Mouse (Mus musculus): ENCODE data around the gene Gucy2d.

Gucy2d gene

GRCm38 (mm10) chr7:98439956-98440466 lies at the start of gene Gucy2d:
Gene Gucy2d, plus strand, starts transcription at chr7:98440416.
- no peak for DNase-seq

- no peak for DNase-seq
These were observed 49.7 kb upstream of the Gucy2d start for GRCm38 (mm10) chr7:98390486-98390885.

- no peak for DNase-seq
These were observed 48.8 kb upstream of the Gucy2d start for GRCm38 (mm10) chr7:98391351-98391936.

GRCm38 (mm10) chr7:98392466-98393201 lies 47.6 kb upstream of the Gucy2d start:
- no peak for DNase-seq

DNA sequence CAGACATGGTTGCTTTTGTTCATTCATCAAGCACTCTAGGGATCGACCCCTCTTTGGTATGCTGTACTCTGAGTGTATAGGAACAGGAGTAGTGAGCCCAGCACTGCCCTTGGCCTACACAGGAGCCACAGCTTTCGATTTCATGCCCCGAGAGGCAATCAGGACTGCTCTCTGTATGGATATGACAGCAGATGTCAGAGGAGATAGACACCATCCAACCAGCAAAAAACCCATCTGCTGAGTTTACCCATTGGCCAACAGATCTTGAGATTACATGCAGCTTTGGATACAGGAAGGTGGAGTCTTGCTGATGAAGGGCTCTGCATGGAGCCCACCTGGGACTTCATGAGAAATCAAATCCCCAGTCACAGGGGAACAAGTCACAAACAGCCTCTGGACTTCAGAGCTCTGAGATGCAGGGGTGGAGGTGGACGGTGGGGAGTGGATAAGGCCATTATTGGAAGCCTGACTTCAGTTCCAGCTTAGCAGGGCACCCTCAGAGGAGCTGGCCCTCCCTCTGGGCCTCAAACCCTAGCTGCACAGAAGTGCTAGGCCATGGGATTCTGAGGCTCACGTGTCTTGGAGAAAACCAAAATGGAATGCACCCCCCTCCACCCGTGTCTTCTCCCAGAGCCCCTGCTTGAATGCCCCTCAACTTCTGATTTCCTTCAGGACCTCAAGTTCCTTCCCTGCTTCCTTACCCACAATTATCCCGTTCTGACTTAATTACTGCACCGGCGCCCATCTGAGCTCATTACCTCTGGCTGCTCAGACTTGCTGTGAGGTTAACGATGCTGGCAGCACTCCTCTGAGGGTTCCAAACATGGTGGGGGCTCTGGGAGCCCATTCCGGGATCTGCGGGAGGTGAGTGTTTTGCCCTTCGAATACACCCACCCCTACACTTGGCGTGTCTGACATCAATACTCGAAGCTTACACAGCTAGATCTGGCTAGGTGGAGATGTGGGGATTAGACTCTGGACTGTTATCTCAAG lies 37.3 kb upstream of the Gucy2d start:
- no peak for DNase-seq

- peak; percentile 43 for DNase-seq
These were observed 36.2 kb upstream of the Gucy2d start for GRCm38 (mm10) chr7:98403996-98404395.

GRCm38 (mm10) chr7:98407615-98408014 lies 32.6 kb upstream of the Gucy2d start:
- DNase-seq, result no peak

DNA sequence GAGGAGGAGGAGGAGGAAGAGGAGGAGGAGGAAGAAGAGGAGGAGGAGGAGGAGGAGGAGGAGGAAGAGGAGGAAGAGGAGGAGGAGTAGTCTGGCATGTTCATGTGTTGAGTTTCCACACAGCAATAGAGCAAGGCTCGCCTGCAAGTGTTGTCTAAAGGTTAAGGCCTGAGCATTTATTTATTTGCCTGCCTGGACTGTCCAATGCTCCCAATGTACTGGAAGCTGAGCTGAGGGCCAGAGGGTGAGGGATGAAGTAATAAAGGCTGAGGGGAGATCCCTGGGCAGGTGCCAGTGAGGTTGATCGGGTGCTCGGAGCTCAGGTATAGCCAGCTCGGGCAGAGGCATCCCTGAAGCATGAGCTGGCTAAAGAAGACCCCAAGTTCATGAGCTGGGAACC lies 27.1 kb upstream of the Gucy2d start:
- no peak for DNase-seq

DNA sequence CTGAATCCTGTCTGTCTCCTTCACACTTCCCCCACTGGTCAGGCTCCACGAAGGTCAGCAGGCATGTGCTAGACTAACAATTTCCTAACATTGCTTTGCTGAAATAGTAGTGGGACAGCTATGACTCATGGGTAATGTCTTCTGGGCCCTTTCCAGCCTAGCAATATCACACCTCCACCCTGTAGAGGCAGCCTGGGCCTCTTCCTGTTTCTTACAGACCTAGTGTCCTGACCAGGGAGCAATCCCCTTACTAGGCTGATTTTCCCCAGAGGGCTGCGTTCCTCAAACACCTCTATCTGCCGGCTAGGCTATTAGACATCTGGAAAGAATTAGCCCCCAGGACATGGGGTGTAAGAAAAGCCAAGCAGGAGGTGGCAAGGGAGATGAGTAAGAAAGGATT lies 24.7 kb upstream of the Gucy2d start:
- no peak for DNase-seq

GRCm38 (mm10) chr7:98416020-98416419 lies 24.2 kb upstream of the Gucy2d start:
- DNase-seq, result no peak

DNA sequence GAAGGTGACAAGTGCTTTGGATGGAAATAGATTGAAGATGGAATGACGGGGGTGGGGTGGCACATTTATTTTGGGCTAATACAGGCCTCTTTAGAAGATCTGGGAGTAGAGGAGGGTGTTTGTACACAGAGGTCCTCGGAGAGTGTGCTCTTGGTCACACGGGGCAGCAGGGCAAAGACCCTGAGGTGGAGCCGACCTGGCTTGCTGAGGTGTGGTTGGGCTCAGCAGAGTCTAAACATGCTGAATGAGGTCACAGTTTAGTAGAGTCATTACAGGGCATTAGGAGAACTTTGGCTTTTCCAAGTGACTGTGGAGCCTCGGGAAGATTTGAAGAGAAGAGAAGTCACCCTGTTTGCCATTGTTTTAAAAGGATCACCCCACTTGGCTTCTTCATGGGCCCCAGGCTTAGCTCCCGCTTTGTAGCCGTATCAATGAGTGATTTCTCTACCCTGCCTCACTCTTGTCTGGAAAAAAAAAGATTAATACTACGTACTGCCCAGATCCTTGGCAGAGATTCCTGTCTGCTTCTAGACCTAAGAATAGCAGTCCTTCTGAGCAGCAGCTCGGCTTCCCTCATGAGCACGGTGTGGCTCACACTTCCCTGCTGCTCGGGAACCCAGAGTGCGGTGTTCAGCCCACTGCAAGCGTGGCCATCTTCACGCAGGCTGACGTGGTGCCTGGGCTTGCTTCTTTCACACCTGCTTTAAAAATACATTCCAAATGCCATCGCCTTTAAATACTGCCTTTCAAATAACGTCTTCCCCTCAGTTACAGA lies 22.0 kb upstream of the Gucy2d start:
- peak; percentile 64 for DNase-seq

DNA sequence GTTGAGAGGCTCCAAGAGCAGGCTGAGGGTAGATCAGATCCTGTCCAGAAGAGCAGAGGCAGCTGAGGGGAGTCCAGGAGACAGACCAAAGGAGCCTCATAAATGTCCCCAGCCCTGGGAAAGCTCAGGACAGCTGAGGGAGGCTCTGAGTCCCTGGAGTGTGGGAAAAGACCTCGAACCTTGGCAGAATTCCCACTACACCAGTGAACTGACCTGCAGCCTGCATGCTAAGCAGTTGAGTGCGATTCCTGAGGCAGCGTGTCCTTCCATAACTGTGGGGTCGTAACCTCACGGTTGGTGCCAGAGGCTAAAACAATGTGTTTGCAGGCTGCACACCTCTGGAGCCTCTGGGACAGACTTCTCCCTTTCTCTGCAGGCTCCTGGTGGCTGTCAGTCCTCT lies 20.9 kb upstream of the Gucy2d start:
- DNase-seq, result no peak

DNA sequence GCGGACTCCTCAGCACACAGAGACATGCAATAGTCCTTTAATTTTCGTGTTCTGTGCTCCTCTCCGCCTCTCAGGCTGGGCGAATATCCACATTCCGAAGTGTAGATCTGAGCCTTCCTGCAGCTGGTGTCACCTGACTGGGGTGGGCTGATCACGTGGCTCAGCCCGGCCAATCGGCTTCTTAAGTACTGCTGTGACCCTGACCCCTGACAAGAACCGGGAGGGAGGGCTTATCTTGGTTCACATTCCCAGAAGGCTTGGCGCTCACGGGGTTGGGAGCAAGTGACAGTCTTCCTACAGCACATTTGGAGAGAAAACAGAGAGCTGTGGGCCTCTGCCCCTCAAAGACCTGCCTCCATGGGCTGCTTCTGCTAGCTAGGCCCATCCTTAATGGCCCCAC lies 16.7 kb upstream of the Gucy2d start:
- DNase-seq, result no peak

DNA sequence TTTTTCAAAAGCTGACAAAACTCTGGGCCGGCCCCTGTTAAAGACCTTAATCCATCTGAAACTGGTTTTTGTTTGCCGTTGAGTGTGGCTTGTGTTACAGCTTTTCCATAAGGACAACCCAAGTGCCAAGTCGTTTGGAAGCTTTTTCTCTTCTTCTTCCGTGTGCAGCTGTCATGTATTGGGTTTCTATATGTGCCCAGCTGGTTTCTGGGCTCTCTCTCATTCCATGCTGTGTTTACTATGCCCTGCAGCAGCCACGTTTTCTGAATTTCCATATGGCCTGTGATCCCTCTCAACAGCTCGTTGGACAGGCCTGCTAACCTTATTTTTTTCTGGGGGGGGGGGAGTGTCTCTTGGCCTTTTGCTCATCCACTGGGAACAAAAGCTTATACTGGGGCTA lies 15.8 kb upstream of the Gucy2d start:
- no peak for DNase-seq

DNA sequence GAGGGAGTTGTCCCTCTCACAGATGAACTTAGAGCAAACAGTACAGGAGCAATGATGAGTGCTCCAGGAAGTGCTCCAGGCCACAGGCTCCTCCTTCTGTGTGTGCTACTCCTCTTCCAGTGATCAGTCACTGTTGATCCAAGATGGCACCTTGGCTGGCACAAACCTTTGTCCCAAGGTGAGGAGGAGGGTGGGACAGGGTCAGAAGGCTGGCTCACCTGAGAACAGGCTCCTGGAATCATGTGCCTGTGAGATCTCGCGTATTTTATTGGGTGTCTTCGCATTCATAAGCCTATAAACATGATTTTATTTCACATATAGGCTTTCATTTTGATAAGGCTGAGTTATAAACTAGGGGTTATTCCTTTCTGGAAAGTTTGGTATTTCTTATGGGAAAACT lies 14.7 kb upstream of the Gucy2d start:
- no peak for DNase-seq

DNA sequence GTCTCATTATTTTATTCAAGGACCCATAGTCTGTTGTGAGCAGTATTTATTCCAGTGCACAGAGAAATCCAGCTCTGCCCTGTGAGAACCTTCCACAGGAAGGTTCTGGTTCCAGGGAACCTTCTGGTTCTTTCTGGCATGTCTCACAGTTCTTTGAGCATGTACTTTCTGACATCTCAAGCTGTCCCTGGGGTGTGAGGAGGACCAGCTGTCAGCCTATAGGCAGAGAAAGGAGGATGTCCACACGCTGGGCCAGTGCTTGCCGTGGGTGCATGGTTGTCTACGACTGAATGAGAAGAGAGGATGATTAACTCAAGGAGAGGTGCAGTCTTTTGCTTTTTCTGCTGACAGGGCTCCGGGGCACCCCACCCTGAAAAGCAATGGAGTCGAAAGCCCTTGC lies 13.6 kb upstream of the Gucy2d start:
- no peak for DNase-seq

GRCm38 (mm10) chr7:98427115-98427835 lies 12.9 kb upstream of the Gucy2d start:
- DNase-seq, result no peak

GRCm38 (mm10) chr7:98429579-98429978 lies 10.6 kb upstream of the Gucy2d start:
- DNase-seq, result no peak

GRCm38 (mm10) chr7:98430785-98431184 lies 9.4 kb upstream of the Gucy2d start:
- DNase-seq, result peak; percentile 42

DNA sequence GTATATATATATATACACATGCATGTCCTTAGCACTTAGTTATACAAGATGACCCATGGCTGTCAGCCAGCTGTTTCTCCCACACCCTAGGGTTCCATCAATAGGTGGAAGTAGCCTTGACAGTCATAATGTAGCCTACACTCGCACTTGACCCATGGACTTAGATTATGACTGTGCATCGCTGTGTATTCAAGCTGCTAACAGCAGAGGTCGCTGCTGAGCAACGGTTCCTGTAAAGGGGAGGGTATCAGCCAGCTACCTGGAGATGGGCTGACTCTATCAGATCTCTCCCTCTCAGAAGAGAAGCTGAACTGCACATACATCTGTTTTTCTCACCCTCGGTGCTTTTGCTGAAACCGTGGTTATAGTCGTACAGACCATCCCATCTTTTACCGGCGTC lies 2.6 kb upstream of the Gucy2d start:
- DNase-seq, result no peak

DNA sequence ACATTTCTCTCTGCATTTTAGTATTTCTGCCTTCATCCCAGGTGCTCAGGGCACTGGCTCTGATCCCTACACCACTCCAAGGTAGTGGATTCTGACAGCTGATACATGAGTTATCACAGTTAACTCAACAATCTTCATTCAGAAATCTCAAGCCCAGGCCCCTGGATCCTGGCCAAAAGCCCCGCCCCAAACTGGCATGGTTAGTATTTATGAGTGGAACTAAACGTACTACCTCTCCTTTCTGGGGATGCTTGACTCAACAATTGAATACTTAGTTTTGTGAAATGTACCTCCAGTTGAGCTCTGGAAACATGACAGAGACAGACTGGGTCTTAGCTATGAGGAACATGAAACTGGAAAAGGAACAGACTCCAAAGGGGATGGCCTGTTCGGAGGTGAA lies 6.7 kb downstream of the Gucy2d start:
- no peak for DNase-seq

Data from layer of hippocampus, adult 9-11 months (tissue).